Mouse (Mus musculus): ENCODE results near the gene Trpv1.

Gene Trpv1

DNA sequence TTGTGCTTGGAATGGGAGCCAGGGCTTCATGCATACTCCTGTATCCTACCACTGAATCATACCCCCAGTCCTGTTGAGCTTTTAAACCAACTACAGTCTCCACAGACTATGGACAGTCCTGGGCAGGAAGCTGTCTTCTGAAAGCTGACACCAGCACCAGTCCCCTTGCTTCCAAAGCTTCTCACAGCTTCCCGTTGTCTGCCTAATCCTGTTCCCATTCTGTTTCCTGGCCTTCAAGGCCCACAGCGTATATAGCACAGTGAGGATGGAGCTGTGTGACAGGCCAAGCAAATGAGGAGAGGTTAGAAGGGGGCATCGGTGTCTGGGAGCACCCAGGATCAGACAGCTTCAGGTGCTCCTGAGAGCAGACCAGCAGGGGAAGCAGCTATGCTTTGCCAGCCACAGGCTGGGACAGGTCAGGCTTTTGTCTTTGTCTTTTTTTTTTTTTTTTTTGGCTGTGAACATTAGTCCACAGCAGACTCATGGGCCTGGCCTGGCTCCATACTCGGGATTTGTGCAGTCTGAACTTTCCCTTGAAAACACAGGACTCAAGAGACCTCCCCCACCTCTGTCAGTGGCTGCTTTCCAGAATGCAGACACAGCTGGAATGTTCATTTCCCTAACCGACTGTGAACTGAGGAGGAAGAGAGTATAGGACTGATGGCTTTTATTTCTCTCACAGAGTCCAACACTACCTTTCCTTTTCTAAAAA, 2.1 kb downstream of the Trpv1 start:
- DNase-seq (ENCODE audit: extremely low spot score), result no peak

DNA sequence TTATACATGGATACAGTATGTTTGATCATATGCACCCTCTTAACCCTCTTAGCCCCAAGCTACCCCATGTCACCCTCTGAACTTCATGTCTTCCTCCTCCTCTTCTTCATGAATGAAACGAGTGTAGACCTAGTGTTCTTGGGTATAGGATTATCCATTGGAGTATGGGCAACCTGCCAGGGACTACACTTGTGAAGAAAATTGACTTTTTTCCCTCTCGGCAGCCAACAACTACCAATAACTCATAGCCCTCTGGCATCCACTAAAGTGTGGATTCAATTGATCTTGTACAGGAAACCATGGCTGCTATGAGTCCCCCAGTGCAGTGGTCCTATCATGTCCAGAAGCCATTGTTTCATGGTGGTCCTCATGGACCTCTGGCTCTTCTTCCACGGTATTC, 2.6 kb downstream of the Trpv1 start:
- no peak for DNase-seq (ENCODE audit: extremely low spot score)

DNA sequence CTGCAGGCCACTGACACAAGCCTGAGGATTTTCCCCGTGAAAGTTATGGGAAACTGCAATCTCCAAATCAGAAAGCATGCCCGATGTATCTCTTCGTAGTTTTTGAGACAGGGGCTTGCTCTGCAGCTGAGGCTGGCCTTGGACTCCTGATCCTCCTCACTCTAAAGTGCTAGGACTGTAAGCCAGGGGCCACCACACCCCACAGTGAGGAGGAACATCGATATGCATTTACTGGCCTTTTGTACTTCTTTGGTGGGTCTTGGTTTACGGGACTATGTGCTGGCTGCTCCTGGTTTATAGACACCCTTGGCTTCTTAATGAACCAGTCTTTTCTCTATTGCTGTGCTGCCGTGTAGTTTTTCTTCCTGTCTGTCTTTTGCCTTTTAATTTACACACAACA, 8.1 kb downstream of the Trpv1 start:
- no peak for DNase-seq (ENCODE audit: extremely low spot score)

DNA sequence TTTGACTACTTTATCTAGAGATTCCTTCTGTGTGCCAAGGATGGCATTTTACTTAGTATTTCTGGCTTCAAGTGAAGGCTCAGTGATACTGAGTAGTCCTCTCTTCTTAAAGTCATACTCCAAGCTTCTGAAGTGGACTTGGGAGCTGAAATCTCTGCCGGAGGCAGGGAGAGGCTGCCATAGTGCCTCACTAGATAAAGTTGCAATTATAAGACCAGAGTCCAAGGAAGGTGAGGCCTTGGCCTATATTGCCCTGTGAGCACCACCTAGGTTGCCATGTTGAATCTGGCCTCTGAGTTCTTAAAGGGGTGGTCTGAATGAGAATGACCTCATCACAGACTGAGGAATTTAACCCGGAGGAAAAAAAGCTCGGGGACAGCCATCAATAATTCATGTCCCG, 8.7 kb downstream of the Trpv1 start:
- DNase-seq (ENCODE audit: extremely low spot score), result no peak

DNA sequence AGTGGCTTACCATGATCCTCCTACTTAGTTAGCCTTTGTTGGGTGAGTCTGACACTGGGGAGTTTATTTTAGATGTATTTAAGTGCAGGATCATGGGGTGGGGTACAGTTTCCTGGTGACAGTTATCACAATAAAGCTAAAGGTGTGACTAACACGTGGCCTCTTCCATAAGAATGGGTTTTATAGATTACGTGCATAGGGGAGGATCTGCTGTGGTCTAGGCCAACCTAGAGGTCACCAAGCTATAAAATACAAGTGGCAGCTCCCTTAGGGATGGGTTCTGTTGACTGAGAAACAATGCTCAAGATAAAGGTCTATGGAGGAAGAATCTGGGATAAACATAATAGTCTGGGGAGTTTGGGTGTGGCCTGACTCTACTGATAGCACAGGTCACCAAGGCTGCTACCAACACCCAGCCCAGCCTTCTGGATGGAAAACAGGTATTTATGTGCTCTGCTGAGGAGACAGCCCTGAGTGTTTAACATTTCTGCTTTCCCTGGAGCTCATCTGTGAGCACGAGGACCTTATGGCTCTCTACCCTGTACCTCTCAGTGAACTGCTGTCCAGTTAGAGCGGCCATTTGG, 23.4 kb downstream of the Trpv1 start:
- no peak for DNase-seq (ENCODE audit: extremely low spot score)

DNA sequence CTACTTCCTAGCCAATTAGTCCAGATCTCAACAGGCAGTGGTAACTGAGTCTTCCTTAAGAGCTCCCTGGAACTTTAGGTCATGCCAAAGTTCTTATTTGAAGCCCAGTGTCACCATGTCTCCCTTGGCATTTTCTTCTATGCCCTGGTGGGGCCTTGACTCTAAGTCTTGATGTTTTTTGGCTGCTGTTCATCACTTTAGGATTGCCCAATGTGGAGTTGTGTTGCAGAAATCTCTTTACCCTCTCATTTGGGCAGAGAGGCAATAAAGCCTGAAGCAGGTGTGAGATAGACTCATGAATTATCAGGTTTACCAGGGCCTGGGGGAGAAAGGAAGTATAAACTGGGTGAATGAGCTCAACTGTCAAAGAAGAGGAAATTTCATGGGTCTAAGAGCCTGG, 24.6 kb downstream of the Trpv1 start:
- no peak for DNase-seq (ENCODE audit: extremely low spot score)

DNA sequence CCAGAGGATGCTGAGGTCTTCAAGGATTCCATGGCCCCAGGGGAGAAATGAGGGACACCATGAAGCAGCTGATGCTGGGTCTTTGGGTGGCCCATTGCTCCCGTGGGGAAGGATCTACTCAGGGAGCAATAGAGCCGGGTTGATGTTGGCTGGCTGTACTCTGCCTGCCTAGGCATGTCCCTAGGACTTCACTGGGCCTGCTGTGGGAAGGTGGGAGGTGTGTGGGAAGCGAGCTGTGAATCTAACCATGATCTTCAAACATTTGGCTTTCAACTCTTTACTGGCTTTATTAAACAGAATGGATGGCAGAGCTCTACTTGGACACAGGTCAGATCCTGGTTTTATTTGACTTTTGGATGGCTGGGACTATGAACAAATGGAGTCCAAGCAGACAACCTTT, 26.4 kb downstream of the Trpv1 start:
- no peak for DNase-seq (ENCODE audit: extremely low spot score)

DNA sequence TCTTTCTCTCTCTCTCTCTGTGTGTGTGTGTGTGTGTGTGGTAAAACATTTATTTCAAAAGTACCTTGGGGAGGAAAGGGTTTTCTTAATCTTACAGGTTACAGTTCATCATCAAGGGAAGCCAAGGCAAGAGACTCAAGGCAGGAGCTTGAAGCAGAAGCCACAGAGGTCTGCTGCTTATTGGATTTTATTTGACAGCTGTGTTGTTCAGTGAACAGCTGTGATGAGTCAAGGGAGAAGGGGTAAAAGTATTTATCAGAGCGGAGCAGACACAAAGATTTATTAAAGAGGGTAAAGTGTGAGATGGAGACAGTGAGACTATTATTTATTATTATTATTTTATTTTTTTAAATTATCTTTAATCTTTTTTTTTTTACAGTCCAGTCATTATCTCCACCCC, 27.3 kb downstream of the Trpv1 start:
- DNase-seq (ENCODE audit: extremely low spot score), result no peak

DNA sequence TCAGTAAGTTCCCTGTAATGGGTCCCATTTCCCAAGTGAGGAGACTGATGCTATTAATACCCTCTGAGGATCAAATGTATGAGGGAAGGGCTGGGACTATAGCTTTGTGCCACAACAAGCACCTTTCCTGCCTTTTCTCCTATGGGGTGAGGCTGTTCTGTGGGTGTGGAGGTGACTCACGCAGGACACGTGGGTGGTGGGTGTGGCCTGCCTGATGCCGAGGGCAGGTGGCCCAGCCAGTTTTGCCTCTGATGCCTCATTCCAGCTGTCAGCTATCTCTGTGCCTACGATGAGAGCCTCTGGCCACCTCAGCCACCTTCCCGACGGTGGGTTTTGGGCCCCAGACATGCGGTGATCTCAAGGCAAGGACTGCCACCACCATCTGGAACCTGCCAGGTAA, 33.2 kb downstream of the Trpv1 start, which contains the start of gene Trpv3:
Trpv3 (plus strand) TSS at position 122 of the 400 bp plus-strand sequence.
- no peak for DNase-seq (ENCODE audit: extremely low spot score)

DNA sequence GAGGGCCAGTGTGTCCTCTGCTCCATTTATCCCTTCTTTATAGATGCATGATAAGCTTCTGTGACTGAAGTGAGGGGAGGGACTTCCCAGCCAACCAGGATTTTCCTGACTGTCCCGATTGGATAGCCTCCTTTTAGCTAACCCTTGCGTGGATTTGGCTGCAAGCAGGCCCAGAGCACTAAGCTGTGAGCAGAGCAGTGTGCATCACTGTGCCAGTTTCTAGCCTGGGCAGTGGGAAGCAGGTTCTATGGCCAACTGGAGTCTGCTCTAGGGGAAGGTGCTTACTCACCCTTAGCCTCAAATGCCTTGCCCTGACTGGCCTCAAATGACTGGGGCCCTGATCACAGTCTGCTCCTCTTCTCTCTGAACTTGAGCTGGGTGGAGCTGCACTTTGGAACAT, 40.7 kb downstream of the Trpv1 start:
- no peak for DNase-seq (ENCODE audit: extremely low spot score)

DNA sequence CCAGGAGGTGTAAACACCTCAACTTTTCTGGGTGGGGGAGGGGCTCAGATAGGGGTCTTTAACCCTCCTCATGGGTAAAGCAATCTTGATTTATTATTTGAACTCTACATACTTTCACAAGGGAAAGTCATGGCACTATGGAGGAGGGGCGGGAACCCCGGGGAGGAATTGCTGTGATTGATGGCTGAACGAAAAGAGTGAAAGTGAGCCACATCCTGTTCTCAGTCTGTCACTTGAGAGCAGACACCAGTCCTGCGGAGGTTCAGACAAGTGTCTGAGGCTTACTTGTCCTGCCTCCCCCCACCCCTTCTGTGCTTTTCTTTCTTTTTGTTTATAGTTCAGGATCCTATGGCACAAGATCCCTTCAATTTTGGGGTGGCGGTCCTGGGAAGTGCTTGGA, 46.6 kb downstream of the Trpv1 start:
- DNase-seq (ENCODE audit: extremely low spot score), result peak; percentile 18

DNA sequence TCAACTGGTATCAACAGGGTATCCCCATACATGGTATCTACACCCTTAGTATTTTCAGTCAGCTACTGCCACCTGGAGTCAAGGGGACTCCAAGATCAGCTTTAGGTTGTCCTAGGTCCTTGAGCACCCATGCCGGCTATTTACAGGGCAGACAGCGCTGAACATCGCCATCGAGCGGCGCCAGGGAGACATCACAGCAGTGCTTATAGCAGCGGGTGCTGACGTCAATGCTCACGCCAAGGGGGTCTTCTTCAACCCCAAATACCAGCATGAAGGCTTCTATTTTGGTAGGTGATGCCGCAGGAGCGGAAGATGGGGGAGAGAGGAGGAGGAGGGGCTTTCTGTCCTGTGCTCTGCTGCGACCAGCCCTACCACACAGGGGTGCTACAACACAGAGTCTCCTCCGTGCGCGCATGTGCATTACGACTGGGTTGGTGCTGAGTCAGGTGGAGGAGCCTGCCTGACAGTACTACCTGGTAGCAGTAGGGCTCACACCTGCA, 47.5 kb downstream of the Trpv1 start:
- peak; percentile 54 for DNase-seq (ENCODE audit: extremely low spot score)

DNA sequence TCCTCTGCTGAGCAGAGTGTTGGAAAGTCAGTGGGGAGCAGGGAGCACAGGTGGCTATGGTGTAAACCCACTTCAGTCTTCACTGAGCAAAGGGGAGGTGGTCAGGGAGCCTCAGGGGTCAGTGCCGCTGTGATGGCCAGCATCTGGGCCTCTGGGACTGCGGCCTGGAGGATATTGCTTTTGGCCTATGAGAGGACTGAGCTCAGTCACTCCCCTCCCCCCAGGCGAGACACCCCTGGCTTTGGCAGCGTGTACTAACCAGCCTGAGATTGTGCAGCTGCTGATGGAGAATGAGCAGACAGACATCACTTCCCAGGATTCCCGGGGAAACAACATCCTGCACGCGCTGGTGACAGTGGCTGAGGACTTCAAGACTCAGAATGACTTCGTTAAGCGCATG, 49.3 kb downstream of the Trpv1 start:
- no peak for DNase-seq (ENCODE audit: extremely low spot score)

DNA sequence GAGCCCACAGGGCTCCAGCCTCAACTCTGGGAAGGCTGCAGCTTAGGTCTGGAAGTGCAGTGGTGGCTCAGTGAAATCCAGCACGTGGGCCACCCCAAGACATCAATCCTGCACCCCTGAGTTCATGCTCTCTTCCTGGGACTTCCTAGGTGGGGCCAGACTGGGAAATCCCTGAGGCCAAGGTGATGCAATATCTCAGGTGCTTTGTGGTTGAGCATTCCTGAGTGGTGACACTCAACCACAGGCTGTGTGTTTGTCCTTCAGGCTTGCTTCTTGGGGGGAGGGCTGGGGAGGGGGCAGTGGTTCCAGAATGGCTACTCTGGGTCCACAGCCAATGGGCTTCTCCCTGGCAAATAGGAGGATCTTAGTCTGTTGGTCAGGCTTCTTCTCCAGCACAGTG, 49.8 kb downstream of the Trpv1 start:
- DNase-seq (ENCODE audit: extremely low spot score), result no peak

DNA sequence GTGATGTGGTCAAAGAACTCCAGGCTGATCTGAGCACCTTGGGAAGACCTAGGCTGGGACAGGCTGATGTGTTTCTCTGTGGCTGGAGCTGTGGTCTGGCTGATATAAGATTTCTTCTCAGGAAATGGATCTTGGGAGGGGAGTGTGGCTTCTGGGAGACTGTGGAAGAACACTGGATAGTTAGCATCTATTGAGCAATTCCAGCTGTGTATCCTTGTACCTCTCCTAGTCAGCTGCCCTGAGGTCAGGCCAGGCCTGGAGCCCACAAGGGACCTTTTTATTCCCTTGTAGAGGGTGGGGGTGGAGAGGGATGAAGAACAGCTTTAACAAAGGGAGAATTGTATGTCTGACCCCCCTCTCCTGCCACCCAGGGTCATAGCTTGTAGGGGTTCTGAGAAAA, 50.3 kb downstream of the Trpv1 start:
- no peak for DNase-seq (ENCODE audit: extremely low spot score)

DNA sequence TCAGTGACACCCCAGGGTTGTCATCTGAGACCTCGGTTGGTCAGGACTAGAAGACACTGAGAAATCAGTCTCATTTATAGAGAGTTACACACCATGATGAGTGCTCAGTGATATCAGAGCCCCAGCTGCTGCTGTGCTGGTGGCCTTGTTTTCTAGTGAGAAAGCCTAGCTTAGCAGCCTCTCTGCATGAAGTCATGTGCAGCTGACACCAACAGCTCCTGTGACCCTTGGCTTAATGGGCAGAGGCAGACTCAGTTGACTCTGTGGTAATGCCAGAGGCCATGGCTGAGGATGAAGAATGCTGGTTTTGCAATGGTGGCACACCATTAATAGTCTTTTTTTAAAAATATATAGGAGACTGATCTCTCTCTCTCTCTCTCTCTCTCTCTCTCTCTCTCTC, 55.5 kb downstream of the Trpv1 start:
- no peak for DNase-seq (ENCODE audit: extremely low spot score)

DNA sequence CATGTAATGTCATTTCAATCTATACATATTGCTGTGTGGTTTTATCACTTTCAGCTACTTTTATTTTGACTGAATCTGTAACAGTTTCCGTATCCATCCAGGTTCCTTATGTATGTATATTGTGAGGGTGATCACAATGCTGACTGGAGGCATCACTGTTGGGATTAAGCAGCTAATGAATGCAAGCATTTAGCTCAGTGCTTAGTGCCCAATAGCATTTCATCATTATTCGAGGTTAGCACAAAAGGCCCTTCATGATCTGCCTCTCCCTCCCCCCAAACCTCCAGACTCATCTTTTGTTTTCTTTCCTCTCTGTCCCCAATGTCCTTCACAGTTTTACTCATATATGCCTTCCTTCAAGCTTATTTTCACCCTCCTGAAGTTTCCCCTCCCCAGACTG, 69.0 kb downstream of the Trpv1 start:
- no peak for DNase-seq (ENCODE audit: extremely low spot score)
